Mouse (Mus musculus): ENCODE data around the gene Lin28a. TPM values are rescaled to one million over a fixed set of nuclear protein-coding genes. Genes with fewer than 3 reads are reported as not detected.

Lin28a gene
- polyA plus RNA-seq (2012; ENCODE audit: insufficient read depth, insufficient read length, missing spikeins): 0.23 TPM in 1 of 2 replicates, not detected in the other

- H3K4me3 ChIP-seq (ENCODE audit: insufficient read depth, low read length): no peak within 1 kb of the TSS
- TF ChIP-seq CTCF (IDR thresholded peaks at IDR 0.05; ENCODE audit: low read depth, low read length) (no peak), POLR2A (IDR thresholded peaks at IDR 0.05; ENCODE audit: borderline replicate concordance, low read depth, low read length) (no peak)
- H3K4me1 ChIP-seq (ENCODE audit: control insufficient read depth, insufficient read depth, low read length): no peaks in the 10 kb centered on the region
- no peak within 1 kb of the TSS for H3K27ac ChIP-seq (ENCODE audit: insufficient read depth, low read depth, low read length)
These were observed at the start of gene Lin28a for GRCm38 (mm10) chr4:134018779-134019145. Gene Lin28a, minus strand, starts transcription at chr4:134018841.

- Histone ChIP-seq H3K4me1 (ENCODE audit: control insufficient read depth, insufficient read depth, low read length) (no peaks in the 10 kb centered on the region), H3K4me3 (ENCODE audit: insufficient read depth, low read length) (no peak overlapping the region), H3K27ac (ENCODE audit: insufficient read depth, low read depth, low read length) (no peak overlapping the region)
- TF ChIP-seq CTCF (IDR thresholded peaks at IDR 0.05; ENCODE audit: low read depth, low read length) (no peak), POLR2A (IDR thresholded peaks at IDR 0.05; ENCODE audit: borderline replicate concordance, low read depth, low read length) (no peak)
These were observed 49.3 kb upstream of the Lin28a start for GRCm38 (mm10) chr4:134067833-134068544.

DNA sequence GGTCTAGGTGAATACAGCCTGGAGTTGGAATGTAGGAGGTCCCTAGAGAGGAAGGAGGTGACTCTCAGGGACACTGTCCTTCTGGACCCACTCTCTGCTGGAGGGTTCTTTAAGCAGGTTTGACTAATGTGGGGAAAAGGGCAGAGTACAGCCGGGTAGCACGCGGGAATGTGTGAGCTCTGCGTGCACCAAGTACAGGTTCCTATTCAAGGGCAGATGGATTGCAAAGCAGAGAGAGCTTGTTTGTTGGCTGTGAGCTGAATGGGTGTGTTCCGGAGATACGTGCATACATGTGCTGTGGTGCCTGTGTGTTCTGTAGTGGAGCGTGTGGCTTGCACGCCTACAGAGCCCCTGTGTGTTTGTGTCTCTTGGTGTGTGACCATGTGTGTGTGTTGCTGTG, 48.7 kb upstream of the Lin28a start:
- Histone ChIP-seq H3K4me1 (ENCODE audit: control insufficient read depth, insufficient read depth, low read length) (no peaks in the 10 kb centered on the region), H3K27ac (ENCODE audit: insufficient read depth, low read depth, low read length) (no peak overlapping the region), H3K4me3 (ENCODE audit: insufficient read depth, low read length) (no peak overlapping the region)
- no peak for TF ChIP-seq POLR2A (IDR thresholded peaks at IDR 0.05; ENCODE audit: borderline replicate concordance, low read depth, low read length)
- TF ChIP-seq CTCF (IDR thresholded peaks at IDR 0.05; ENCODE audit: low read depth, low read length): no peak

- H3K4me3 ChIP-seq (ENCODE audit: insufficient read depth, low read length): no peak overlapping the region
- H3K4me1 ChIP-seq (ENCODE audit: control insufficient read depth, insufficient read depth, low read length): no peaks in the 10 kb centered on the region
- H3K27ac ChIP-seq (ENCODE audit: insufficient read depth, low read depth, low read length): no peak overlapping the region
- no peak for TF ChIP-seq CTCF (IDR thresholded peaks at IDR 0.05; ENCODE audit: low read depth, low read length)
- TF ChIP-seq POLR2A (IDR thresholded peaks at IDR 0.05; ENCODE audit: borderline replicate concordance, low read depth, low read length): no peak
These were observed 46.9 kb upstream of the Lin28a start for GRCm38 (mm10) chr4:134065431-134066004.

- no peak overlapping the region for H3K27ac ChIP-seq (ENCODE audit: insufficient read depth, low read depth, low read length)
- H3K4me3 ChIP-seq (ENCODE audit: insufficient read depth, low read length): no peak overlapping the region
- TF ChIP-seq POLR2A (IDR thresholded peaks at IDR 0.05; ENCODE audit: borderline replicate concordance, low read depth, low read length): no peak
- no peak for TF ChIP-seq CTCF (IDR thresholded peaks at IDR 0.05; ENCODE audit: low read depth, low read length)
- no peaks in the 10 kb centered on the region for H3K4me1 ChIP-seq (ENCODE audit: control insufficient read depth, insufficient read depth, low read length)
These were observed 43.9 kb upstream of the Lin28a start for GRCm38 (mm10) chr4:134062561-134062960.

DNA sequence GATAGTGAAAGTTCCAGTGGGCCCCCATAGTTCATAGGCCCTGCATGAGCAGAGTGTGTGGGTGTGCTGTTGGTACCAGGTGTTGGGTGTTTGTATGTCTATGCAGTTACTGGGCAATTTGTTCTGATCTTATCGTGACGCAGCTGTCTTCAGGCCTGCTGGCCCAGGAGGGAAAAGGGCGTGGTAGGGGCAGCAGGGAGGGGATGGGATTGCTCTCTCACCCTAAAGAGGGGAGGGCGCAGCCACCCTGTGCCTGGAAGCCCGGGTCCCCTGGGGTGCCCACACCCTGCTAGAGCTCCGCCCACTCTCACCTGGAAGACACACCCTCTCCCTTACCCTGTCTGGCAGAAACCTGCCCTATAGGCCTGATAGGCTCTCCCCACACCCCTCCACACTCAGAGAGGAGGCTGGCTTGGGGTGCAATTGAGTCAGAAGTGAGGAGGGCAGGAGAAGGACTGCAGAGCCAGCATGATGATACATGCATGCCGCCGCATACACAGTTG, 43.4 kb upstream of the Lin28a start:
- no peaks in the 10 kb centered on the region for H3K4me1 ChIP-seq (ENCODE audit: control insufficient read depth, insufficient read depth, low read length)
- H3K27ac ChIP-seq (ENCODE audit: insufficient read depth, low read depth, low read length): no peak overlapping the region
- TF ChIP-seq POLR2A (IDR thresholded peaks at IDR 0.05; ENCODE audit: borderline replicate concordance, low read depth, low read length): no peak
- TF ChIP-seq CTCF (IDR thresholded peaks at IDR 0.05; ENCODE audit: low read depth, low read length): no peak
- H3K4me3 ChIP-seq (ENCODE audit: insufficient read depth, low read length): no peak overlapping the region

- H3K4me1 ChIP-seq (ENCODE audit: control insufficient read depth, insufficient read depth, low read length): no peaks in the 10 kb centered on the region
- no peak overlapping the region for H3K4me3 ChIP-seq (ENCODE audit: insufficient read depth, low read length)
- no peak overlapping the region for H3K27ac ChIP-seq (ENCODE audit: insufficient read depth, low read depth, low read length)
- TF ChIP-seq POLR2A (IDR thresholded peaks at IDR 0.05; ENCODE audit: borderline replicate concordance, low read depth, low read length) (no peak), CTCF (IDR thresholded peaks at IDR 0.05; ENCODE audit: low read depth, low read length) (no peak)
These were observed 42.7 kb upstream of the Lin28a start for GRCm38 (mm10) chr4:134061166-134061830.

- no peaks in the 10 kb centered on the region for H3K4me1 ChIP-seq (ENCODE audit: control insufficient read depth, insufficient read depth, low read length)
- TF ChIP-seq POLR2A (IDR thresholded peaks at IDR 0.05; ENCODE audit: borderline replicate concordance, low read depth, low read length): no peak
- TF ChIP-seq CTCF (IDR thresholded peaks at IDR 0.05; ENCODE audit: low read depth, low read length): no peak
- no peak within 1 kb of the TSS for H3K4me3 ChIP-seq (ENCODE audit: insufficient read depth, low read length)
- H3K27ac ChIP-seq (ENCODE audit: insufficient read depth, low read depth, low read length): no peak within 1 kb of the TSS
These were observed 41.7 kb upstream of the Lin28a start, which contains the start of gene Crybg2 for GRCm38 (mm10) chr4:134060135-134060865. Gene Crybg2, plus strand, starts transcription at chr4:134060815.

DNA sequence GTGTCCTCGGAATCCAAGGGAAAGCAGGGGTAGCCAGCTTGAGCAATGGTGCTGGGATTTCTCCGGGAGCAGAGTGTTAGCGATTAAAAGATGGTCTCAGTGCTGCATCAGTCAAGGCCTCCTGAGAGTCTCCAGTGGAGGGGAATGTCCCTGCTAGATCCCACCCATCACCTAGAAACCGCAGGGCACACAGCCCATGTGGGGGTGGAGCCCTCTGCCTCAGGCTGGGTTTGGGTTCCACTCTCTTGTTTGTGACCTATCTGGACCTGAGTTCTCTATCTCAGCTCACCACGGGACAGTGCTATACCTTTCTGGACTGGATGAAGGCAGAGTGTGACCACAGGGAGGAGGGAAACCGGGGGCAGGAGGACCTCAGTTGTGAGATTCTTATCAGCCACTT, 40.3 kb upstream of the Lin28a start:
- TF ChIP-seq CTCF (IDR thresholded peaks at IDR 0.05; ENCODE audit: low read depth, low read length) (no peak), POLR2A (IDR thresholded peaks at IDR 0.05; ENCODE audit: borderline replicate concordance, low read depth, low read length) (no peak)
- H3K4me3 ChIP-seq (ENCODE audit: insufficient read depth, low read length): no peak overlapping the region
- H3K27ac ChIP-seq (ENCODE audit: insufficient read depth, low read depth, low read length): no peak overlapping the region
- H3K4me1 ChIP-seq (ENCODE audit: control insufficient read depth, insufficient read depth, low read length): no peaks in the 10 kb centered on the region
